Mouse (Mus musculus) CH12.LX (cell line): ENCODE results near the gene Gapdh.

Experiments
- BHLHE40 ChIP-seq: IDR thresholded peaks from 2 replicates; pipeline ENCODE4 v1.6.1; 2011; ENCODE audit warnings: mild to moderate bottlenecking, low read depth, low read length, improper control_type of control experiment
- CTCF ChIP-seq, 2 experiments: IDR thresholded peaks in 1 of 2; conservative IDR thresholded peaks in 1 of 2; 2 replicates each; pipeline ENCODE4 v1.5.1; 2011 to 2012; ENCODE audit warnings: low read depth in 2 of 2, low read length in 2 of 2, improper control_type of control experiment in 1 of 2, inconsistent platforms in 1 of 2, mild to moderate bottlenecking in 1 of 2, moderate library complexity in 1 of 2
- E2F4 ChIP-seq: IDR thresholded peaks from 2 replicates; pipeline ENCODE4 v1.6.1; 2011; ENCODE audit warnings: low read depth, low read length, improper control_type of control experiment; ENCODE audit not compliant: insufficient replicate concordance
- GABPA ChIP-seq: IDR thresholded peaks from 2 replicates; pipeline ENCODE4 v1.6.1; 2012; ENCODE audit warnings: low read depth, low read length, improper control_type of control experiment, inconsistent platforms; ENCODE audit not compliant: insufficient replicate concordance
- KAT2A ChIP-seq: IDR thresholded peaks from 2 replicates; pipeline ENCODE4 v1.6.1; 2012; ENCODE audit warnings: low read length, improper control_type of control experiment, inconsistent platforms; ENCODE audit not compliant: insufficient replicate concordance
- POLR2A ChIP-seq: IDR thresholded peaks from 2 replicates; pipeline ENCODE4 v1.6.1; 2011; ENCODE audit warnings: low read depth, mild to moderate bottlenecking, improper control_type of control experiment, low read length
- TBP ChIP-seq: conservative IDR thresholded peaks from 2 replicates; pipeline ENCODE4 v1.6.1; 2011; ENCODE audit warnings: low read depth, low read length, improper control_type of control experiment
- ZMIZ1 ChIP-seq: IDR thresholded peaks from 2 replicates; pipeline ENCODE4 v1.6.1; 2012; ENCODE audit warnings: low read depth, mild to moderate bottlenecking, inconsistent platforms, low read length, improper control_type of control experiment

GRCm38 (mm10) chr6:125213715-125214114 lies 47.4 kb upstream of the Gapdh start:
- TF ChIP-seq ZMIZ1 (no peak), CTCF (conservative IDR thresholded peaks at IDR 0.05 in 1 of 2, IDR thresholded peaks at IDR 0.05 in 1 of 2; ENCODE audit: low read depth in 2 of 2, low read length in 2 of 2) (no peak), TBP (no peak), GABPA (no peak), POLR2A (no peak), BHLHE40 (no peak), KAT2A (no peak), E2F4 (no peak)
